Mouse (Mus musculus) neural tube, embryonic 13.5 days (tissue): ENCODE data around the gene Sfr1. TPM values are rescaled to one million over a fixed set of nuclear protein-coding genes. Genes with fewer than 3 reads are reported as not detected.

Experiments used
- ATAC-seq: fragments of 200-750 bp; cut with Nextera tagmentation; 2 replicates; pipeline ENCODE4 v1.8.0; 2017; ENCODE audit warnings: low read depth, mild to moderate bottlenecking, moderate TSS enrichment, moderate library complexity
- H3K27ac ChIP-seq: fragments of 300-500 bp; sonication (generic); replicated peaks from 2 replicates; pipeline ENCODE4 v1.5.1; 2015; ENCODE audit warnings: moderate library complexity, mild to moderate bottlenecking, inconsistent platforms
- H3K27me3 ChIP-seq: fragments of 300-500 bp; sonication (generic); 2 replicates; pipeline ENCODE4 v1.6.1; 2015; ENCODE audit warnings: mild to moderate bottlenecking, inconsistent platforms
- H3K36me3 ChIP-seq: fragments of 300-500 bp; sonication (generic); 2 replicates; pipeline ENCODE4 v1.6.1; 2015; ENCODE audit warnings: mild to moderate bottlenecking, inconsistent platforms
- H3K4me1 ChIP-seq: fragments of 300-500 bp; sonication (generic); replicated peaks from 2 replicates; pipeline ENCODE4 v1.6.1; 2015; ENCODE audit warnings: inconsistent platforms
- H3K4me2 ChIP-seq: fragments of 300-500 bp; sonication (generic); 2 replicates; pipeline ENCODE4 v1.6.1; 2015; ENCODE audit warnings: inconsistent platforms, mild to moderate bottlenecking, moderate library complexity
- H3K4me3 ChIP-seq: fragments of 300-500 bp; sonication (generic); 2 replicates; pipeline ENCODE4 v1.5.1; 2015; ENCODE audit warnings: mild to moderate bottlenecking, inconsistent platforms
- H3K9ac ChIP-seq: fragments of 300-500 bp; sonication (generic); 2 replicates; pipeline ENCODE4 v1.6.1; 2015; ENCODE audit warnings: moderate library complexity, mild to moderate bottlenecking, inconsistent platforms
- H3K9me3 ChIP-seq: fragments of 300-500 bp; sonication (generic); 2 replicates; pipeline ENCODE4 v1.6.1; 2016; ENCODE audit warnings: inconsistent platforms
- WGBS: fragments of 180-500 bp; shearing (Covaris S2); methylation state at CpG from one replicate; pipeline ENCODE4 v1.1.7; 2015; 5-methylcytosine and 5-hydroxymethylcytosine counted together
- polyA plus RNA-seq: library from polyadenylated mRNA; unstranded; fragments of >200 nt; fragmentation: Nextera tagmentation; extraction: Ambion mirVana; gene quantifications from 2 replicates; pipeline ENCODE4 v1.2.1, GENCODE M21; 2015

Sfr1 gene
- polyA plus RNA-seq, 1 experiment from 2014 or later: 186 TPM

DNA sequence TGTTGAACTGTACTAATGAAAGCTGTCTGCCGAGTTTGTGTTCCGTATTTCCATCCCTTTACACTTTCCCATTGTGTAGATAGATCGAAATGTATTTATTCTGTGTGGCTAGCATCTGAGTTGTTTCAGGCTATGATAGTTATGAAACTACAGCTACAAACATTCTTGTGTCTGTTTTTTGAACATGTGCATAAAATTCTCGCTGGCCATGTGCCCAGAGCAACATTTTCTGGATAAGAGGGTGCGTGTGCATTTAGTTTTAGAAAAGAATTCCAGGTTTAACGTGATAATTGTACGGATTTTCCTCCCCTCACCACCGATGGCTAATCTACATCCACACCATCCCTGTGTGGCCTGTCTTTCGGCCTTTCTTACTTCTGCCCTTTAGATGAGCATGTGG, 18.0 kb upstream of the Sfr1 start:
- H3K9me3 ChIP-seq: no peaks in the 10 kb centered on the region
- WGBS: 85% methylated on average over 9 of the region's 9 CpGs
- H3K36me3 ChIP-seq: no peaks in the 10 kb centered on the region
- no peak overlapping the region for H3K4me3 ChIP-seq
- H3K9ac ChIP-seq: no peak overlapping the region
- no peak overlapping the region for H3K4me2 ChIP-seq
- H3K27me3 ChIP-seq: no peaks in the 10 kb centered on the region
- no peak for ATAC-seq
- H3K4me1 ChIP-seq: no peaks in the 10 kb centered on the region
- no peak overlapping the region for H3K27ac ChIP-seq

DNA sequence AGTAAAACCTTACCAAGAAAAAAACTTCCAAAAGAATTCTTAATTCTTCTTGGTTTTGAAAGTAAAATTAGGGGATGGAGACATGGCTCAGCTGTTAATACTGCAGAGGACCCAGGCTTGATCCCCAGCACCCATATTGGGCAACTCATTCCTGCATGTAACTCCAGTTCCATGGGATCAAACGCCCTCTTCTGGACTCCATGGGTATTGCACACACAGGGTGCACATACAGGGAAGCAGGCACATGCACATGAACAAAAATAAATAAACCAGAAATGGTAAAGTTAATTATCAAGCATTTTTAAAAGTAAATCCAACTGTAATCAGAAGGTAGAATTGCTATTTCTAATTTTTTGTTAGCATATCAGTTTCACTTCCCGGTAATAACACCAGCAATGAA, 15.3 kb upstream of the Sfr1 start:
- Histone ChIP-seq H3K9me3 (no peaks in the 10 kb centered on the region), H3K27ac (no peak overlapping the region), H3K4me1 (no peaks in the 10 kb centered on the region), H3K27me3 (no peaks in the 10 kb centered on the region), H3K9ac (no peak overlapping the region), H3K4me2 (no peak overlapping the region), H3K36me3 (no peaks in the 10 kb centered on the region), H3K4me3 (no peak overlapping the region)
- ATAC-seq: no peak
- 54% methylated on average over 2 of the region's 2 CpGs for WGBS

DNA sequence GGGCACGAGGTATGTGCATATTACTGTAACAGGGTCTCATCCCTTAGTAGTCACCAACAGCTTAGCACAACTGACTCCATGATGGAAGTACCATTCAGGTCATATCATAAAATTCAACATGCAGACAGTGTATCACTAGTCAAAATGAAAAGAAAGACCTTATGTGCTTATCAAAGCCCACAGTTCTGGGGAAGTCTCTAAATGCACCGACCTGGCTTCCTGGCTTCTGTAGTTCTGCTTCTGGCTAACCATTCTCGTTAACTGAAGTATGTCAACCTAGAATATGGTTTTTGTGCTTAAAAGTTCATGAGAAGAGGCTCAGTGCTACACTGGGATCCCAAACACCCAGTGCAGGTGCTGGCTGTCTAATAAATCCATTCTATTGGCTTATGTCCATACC, 12.3 kb upstream of the Sfr1 start:
- H3K36me3 ChIP-seq: no peaks in the 10 kb centered on the region
- no peak overlapping the region for H3K9ac ChIP-seq
- no peak overlapping the region for H3K4me3 ChIP-seq
- no peaks in the 10 kb centered on the region for H3K9me3 ChIP-seq
- H3K27me3 ChIP-seq: no peaks in the 10 kb centered on the region
- no peaks in the 10 kb centered on the region for H3K4me1 ChIP-seq
- WGBS: 93% methylated on average over 3 of the region's 3 CpGs
- ATAC-seq: no peak
- H3K4me2 ChIP-seq: no peak overlapping the region
- H3K27ac ChIP-seq: no peak overlapping the region

DNA sequence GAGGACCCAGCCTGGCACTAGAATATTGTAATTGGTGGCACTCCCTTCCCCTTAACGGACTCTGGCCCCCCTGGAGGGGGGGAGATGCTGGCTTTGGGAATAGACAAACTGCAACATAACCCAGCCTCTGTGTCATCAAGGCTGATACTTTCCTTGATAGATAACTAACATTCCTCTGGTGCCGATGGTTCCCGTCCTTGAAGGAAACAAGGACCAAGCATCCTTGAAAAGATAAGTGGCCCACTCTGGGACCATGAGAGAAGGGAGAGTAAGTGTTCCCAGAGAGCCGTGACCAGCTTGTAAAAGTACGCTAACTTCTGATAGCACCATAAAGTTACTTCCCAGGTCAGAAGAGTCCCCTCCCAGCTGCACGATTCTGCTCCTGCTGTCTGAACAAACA, 9.0 kb upstream of the Sfr1 start:
- Histone ChIP-seq H3K4me3 (no peak overlapping the region), H3K27me3 (no peaks in the 10 kb centered on the region), H3K4me1 (no peaks in the 10 kb centered on the region), H3K9me3 (no peaks in the 10 kb centered on the region), H3K27ac (no peak overlapping the region), H3K36me3 (no peaks in the 10 kb centered on the region), H3K9ac (no peak overlapping the region), H3K4me2 (no peak overlapping the region)
- ATAC-seq: no peak
- 53% methylated on average over 6 of the region's 6 CpGs for WGBS

DNA sequence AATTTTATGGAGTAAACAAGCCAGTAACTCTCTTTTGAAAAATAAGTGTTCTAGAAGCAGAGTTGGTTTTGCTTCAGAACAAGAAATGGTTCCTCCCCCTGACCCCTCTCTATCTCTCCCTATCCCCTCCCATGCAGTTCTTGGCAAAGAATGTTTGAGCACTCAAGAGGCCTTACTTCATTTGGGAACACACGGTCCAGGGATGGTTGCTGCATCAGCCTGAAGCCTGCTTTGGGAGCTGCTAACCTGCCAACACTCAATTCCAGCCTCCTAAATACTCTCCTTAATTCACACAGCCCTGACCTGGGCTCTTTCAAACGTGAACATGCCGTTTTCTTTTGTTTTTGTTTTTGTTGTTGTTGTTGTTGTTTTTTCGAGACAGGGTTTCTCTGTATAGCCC, 6.6 kb upstream of the Sfr1 start:
- H3K4me1 ChIP-seq: no peaks in the 10 kb centered on the region
- H3K4me2 ChIP-seq: no peak overlapping the region
- H3K4me3 ChIP-seq: no peak overlapping the region
- H3K27me3 ChIP-seq: no peaks in the 10 kb centered on the region
- no peak for ATAC-seq
- no peaks in the 10 kb centered on the region for H3K36me3 ChIP-seq
- H3K27ac ChIP-seq: no peak overlapping the region
- 87% methylated on average over 4 of the region's 4 CpGs for WGBS
- H3K9ac ChIP-seq: no peak overlapping the region
- no peaks in the 10 kb centered on the region for H3K9me3 ChIP-seq

DNA sequence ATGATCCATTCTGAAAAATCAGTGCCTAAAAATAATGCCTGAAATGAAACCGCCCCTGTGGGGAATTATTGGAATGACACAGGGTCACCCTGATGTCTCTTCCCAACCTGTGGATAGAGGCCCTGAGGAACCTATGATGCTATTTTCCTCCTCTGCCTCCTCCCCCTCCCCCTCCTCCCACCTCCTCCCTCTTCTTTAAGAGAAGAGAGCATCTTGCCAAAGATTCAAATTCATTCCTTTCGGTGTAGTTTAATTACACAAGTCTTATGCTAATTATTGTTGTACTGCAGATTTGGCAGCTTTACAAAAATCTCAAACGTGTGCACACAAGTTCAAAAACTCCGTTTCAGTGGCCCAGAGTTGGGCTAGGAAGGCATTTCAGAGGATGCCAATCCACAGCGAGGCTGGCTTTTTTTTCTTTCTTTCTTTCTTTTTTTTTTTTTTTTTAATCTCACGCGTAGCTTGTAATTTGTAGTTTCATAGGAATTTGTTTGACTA, 5.8 kb upstream of the Sfr1 start:
- WGBS: 69% methylated on average over 7 of the region's 7 CpGs
- no peaks in the 10 kb centered on the region for H3K9me3 ChIP-seq

DNA sequence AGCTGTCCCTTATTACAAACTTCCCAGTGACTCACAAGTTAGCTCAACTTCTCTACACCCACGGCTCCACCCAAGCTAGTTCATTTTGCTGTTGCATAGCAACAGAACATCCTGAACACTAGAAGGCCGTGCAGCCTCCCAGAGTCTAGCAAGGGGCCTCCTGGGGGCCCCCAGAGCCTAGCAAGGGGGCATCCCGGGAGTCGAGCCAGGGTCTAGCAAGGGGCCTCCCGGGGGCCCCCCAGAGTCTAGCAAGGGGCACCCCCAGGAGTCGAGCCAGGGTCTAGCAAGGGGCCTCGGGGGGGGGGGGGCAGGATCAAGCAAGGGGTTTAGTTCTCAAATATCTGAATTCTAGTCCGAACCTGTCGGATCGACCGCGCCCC, 801 bp upstream of the Sfr1 start:
- 0% methylated on average over 12 of the region's 12 CpGs for WGBS
- Histone ChIP-seq H3K36me3 (peaks cover 28% of the 10 kb centered on the region), H3K4me2 (peak overlapping the region; percentile 72), H3K27me3 (no peaks in the 10 kb centered on the region), H3K27ac (peak overlapping the region; percentile 93), H3K9me3 (no peaks in the 10 kb centered on the region), H3K9ac (peak overlapping the region; percentile 77), H3K4me3 (peak overlapping the region; percentile 73), H3K4me1 (peaks cover 17% of the 10 kb centered on the region)
- peak; percentile 77 for ATAC-seq

More for the DNA sequence above, 5.8 kb upstream of the Sfr1 start:
- no peak overlapping the region for H3K4me3 ChIP-seq
- no peak overlapping the region for H3K9ac ChIP-seq
- no peak overlapping the region for H3K4me2 ChIP-seq
- H3K36me3 ChIP-seq: no peaks in the 10 kb centered on the region
- ATAC-seq: no peak
- no peak overlapping the region for H3K27ac ChIP-seq
- H3K4me1 ChIP-seq: peaks cover 4% of the 10 kb centered on the region; the same call in 1 of the 2 replicates
- no peaks in the 10 kb centered on the region for H3K27me3 ChIP-seq

DNA sequence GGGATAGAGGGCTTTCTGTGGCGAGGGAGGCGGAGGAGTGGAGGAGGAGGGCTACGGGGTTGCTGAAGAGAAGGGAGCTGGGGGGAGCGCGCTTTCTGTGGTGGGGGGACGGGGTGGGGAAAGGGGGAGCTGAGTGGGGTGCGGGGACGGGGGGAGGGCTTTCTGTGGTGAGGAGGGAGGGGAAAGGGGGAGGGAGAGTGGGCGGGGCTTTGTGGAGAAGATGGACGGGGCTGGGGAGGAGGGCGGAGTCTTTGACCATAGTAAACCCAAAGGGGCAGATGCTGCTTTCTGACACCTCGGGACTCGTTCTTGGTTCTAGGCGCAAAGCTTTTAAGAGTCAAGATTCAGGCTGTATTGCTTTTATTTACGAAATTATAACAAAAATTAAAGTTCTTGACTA, 449 bp downstream of the Sfr1 start:
- Histone ChIP-seq H3K27me3 (no peaks in the 10 kb centered on the region), H3K36me3 (peaks cover 37% of the 10 kb centered on the region), H3K9me3 (no peaks in the 10 kb centered on the region), H3K9ac (peak overlapping the region; percentile 81), H3K4me2 (peak overlapping the region; percentile 60), H3K27ac (peak overlapping the region; percentile 93), H3K4me1 (peaks cover 17% of the 10 kb centered on the region), H3K4me3 (peak overlapping the region; percentile 73)
- 2% methylated on average over 13 of the region's 15 CpGs for WGBS
- ATAC-seq: peak; percentile 27; the same call in 1 of the 2 replicates

DNA sequence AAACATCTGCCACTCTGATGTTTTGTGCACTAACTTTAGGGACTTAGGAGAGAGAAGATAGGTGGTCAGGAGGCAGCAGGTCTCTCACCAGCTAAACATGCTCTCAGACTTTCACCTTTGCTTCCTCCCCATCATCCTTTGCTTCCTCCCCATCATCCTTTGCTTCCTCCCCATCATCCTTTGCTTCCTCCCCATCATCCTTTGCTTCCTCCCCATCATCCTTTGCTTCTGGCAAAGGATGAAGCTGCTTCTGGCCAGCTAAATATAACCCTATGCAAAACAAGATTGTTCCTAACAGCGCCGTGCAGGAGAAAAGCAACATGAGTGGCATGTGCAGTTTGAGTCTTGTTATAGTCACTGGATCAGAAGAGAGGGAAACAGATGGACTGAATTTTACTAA, 15.6 kb downstream of the Sfr1 start:
- Histone ChIP-seq H3K4me2 (no peak overlapping the region), H3K4me3 (no peak overlapping the region), H3K9ac (no peak overlapping the region), H3K27me3 (no peaks in the 10 kb centered on the region), H3K4me1 (no peaks in the 10 kb centered on the region), H3K27ac (no peak overlapping the region), H3K36me3 (no peaks in the 10 kb centered on the region), H3K9me3 (no peaks in the 10 kb centered on the region)
- 96% methylated on average over 2 of the region's 2 CpGs for WGBS
- ATAC-seq: no peak

DNA sequence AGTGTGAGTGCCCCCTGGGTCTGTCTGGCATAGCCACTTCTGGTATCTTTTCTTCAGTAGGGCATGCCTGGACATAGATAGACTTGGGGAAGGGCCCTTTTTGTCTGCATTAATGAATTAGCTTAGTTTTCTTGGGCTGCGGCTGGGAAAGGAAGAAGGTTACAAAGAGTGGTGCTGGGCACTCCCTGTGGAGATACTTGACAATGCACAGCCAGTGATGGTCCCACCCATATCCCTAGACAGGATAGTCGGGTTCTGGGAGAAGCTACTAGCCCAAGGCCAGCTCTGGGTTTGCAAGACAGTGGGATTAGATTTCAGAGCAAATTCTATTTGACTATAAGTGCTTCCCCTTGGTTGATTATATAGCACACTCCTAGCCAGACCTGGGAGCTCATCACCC, 17.5 kb downstream of the Sfr1 start:
- H3K4me1 ChIP-seq: no peaks in the 10 kb centered on the region
- H3K27me3 ChIP-seq: no peaks in the 10 kb centered on the region
- no peak overlapping the region for H3K27ac ChIP-seq
- no peak overlapping the region for H3K9ac ChIP-seq
- no peak overlapping the region for H3K4me2 ChIP-seq
- no peak overlapping the region for H3K4me3 ChIP-seq
- H3K9me3 ChIP-seq: no peaks in the 10 kb centered on the region
- WGBS: 81% methylated on average over 2 of the region's 2 CpGs
- H3K36me3 ChIP-seq: no peaks in the 10 kb centered on the region
- ATAC-seq: no peak

DNA sequence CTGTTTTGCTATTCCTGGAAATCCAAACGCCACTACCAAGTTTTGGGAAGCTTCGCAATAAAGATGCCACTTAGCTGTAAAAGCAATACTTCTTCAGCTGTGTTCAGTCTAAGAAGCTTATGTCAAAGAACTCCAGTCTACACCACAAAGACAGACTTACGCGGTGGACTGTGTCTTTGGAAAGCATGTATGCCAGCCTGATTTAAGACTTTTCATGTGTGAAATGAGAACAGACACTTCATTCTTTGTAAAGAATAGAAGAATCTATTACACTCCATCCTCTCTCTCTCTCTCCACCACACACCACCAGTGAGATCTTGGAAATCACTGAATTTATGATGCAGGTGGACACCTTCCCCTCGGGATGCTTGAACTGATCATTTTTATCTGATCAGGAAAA, 18.9 kb downstream of the Sfr1 start:
- no peaks in the 10 kb centered on the region for H3K9me3 ChIP-seq
- no peak overlapping the region for H3K4me3 ChIP-seq
- no peak overlapping the region for H3K4me2 ChIP-seq
- H3K36me3 ChIP-seq: no peaks in the 10 kb centered on the region
- ATAC-seq: no peak
- 39% methylated on average over 5 of the region's 5 CpGs for WGBS
- H3K27ac ChIP-seq: no peak overlapping the region
- no peak overlapping the region for H3K9ac ChIP-seq
- H3K4me1 ChIP-seq: no peaks in the 10 kb centered on the region
- H3K27me3 ChIP-seq: no peaks in the 10 kb centered on the region

DNA sequence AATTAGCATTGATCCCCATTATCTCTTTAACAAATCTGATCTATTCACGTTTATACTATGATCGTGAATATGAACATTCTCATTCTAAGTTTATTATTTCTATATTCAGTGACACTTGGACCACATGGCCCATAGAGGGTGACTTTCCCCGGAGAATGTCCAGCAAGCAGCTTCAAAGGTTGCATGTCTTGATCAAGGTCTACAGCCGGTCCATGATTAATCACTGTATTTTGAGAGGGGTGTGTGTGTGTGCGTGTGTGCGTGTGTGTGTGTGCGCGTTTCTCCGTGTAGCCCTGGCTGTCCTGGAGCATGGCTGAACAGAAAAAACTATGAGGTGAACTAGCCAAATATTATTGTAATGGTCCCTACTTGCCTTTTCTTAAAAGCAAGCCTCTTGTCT, 21.0 kb downstream of the Sfr1 start:
- H3K27ac ChIP-seq: no peak overlapping the region
- no peaks in the 10 kb centered on the region for H3K9me3 ChIP-seq
- no peak overlapping the region for H3K9ac ChIP-seq
- no peaks in the 10 kb centered on the region for H3K27me3 ChIP-seq
- no peaks in the 10 kb centered on the region for H3K36me3 ChIP-seq
- no peaks in the 10 kb centered on the region for H3K4me1 ChIP-seq
- no peak overlapping the region for H3K4me2 ChIP-seq
- 93% methylated on average over 9 of the region's 9 CpGs for whole genome bisulfite sequencing
- no peak overlapping the region for H3K4me3 ChIP-seq
- ATAC-seq: no peak

DNA sequence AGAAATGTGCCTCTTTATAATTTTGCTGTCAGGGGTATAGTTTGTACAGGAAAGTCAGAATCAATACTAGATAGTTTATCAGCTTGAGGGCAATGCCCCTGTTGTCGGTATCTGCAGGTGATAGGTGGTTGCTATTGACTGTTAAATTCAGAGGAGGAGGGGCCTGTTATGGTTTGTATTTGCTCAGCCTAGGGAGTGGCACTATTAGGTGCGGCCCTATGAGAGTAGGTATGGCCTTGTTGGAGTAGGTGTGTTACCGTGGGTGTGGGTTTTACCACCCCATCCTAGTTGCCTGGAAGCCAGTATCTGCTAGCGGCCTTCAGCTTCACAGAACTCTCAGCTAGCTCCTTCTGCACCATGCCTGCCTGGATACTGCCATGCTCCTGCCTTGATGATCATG, 22.4 kb downstream of the Sfr1 start:
- no peaks in the 10 kb centered on the region for H3K27me3 ChIP-seq
- WGBS: 87% methylated on average over 4 of the region's 4 CpGs

More for the DNA sequence above, 22.4 kb downstream of the Sfr1 start:
- H3K4me1 ChIP-seq: no peaks in the 10 kb centered on the region
- ATAC-seq: no peak
- H3K9me3 ChIP-seq: no peaks in the 10 kb centered on the region
- H3K9ac ChIP-seq: no peak overlapping the region
- H3K36me3 ChIP-seq: no peaks in the 10 kb centered on the region
- no peak overlapping the region for H3K4me2 ChIP-seq
- no peak overlapping the region for H3K27ac ChIP-seq
- H3K4me3 ChIP-seq: no peak overlapping the region
